Comparison of ENCODE assay signal across 12 mouse cellular contexts in the genomic region with DNA sequence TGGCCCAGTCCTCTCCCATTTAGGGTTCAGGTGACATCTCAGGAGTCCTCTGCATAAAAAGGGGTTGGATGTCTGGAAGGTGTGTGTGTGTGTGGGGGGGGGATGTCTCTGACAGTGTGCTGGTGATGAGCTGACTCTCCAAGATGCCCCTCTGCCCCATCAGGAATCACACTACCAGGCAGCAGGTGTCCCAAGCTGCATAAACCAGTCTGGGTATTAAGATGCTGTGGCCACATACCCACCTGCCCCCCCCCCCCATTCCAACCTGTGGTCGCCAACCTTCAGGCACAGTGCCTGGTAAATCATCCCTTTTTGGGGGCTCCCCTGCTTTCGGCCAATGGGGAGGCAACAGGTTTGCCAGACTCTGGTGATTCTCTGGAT. TPM values are rescaled to one million over a fixed set of nuclear protein-coding genes. Genes with fewer than 3 reads are reported as not detected.
DNase-seq lines count a peak whose midpoint lies in the region; ATAC-seq and TF ChIP-seq lines count a peak whose summit lies in the region.
"Had no signal": no experiment of that assay in that cellular context is flagged by ENCODE, and none has a peak within 500 bp of the region (broad histone marks: within the 10 kb centered on the region; RNA-seq: fewer than 3 reads in every experiment).

No protein-coding gene starts in this region.

- DNase-seq in heart, adult 18-20 months, result no peak
- no peak for DNase-seq in forebrain, postnatal 0 days
- no peak for DNase-seq in liver, postnatal 0 days
- DNase-seq in frontal cortex, adult 2 months (ENCODE audit: extremely low spot score in 1 of 2, low spot score in 1 of 2), result no peak
- DNase-seq in urinary bladder, adult 2 months (ENCODE audit: low spot score), result no peak
- no peak for DNase-seq in left cerebral cortex, adult 9 months (ENCODE audit: low spot score in 2 of 2)

- no peak overlapping the region for H3K27ac ChIP-seq in heart, embryonic 14.5 days (replicated peaks in 1 of 2; ENCODE audit: control insufficient read depth in 1 of 2, insufficient read depth in 1 of 2, low read depth in 2 of 2, low read length in 2 of 2)
- no peak overlapping the region for H3K27ac ChIP-seq in cortical plate, adult 2 months (ENCODE audit: insufficient read depth, low read length)
- no peak overlapping the region for H3K27ac ChIP-seq in forebrain, postnatal 0 days (ENCODE audit: low read depth, low read length)
- H3K27ac ChIP-seq in liver, postnatal 0 days (ENCODE audit: low read depth), result no peak overlapping the region

- WGBS in heart, embryonic 14.5 days, result 47% methylated on average over 2 of the region's 2 CpGs
- WGBS in forebrain, postnatal 0 days, result 24% methylated on average over 2 of the region's 2 CpGs
- 63% methylated on average over 2 of the region's 2 CpGs for WGBS in liver, postnatal 0 days (ENCODE audit: insufficient replicate concordance)

- no peak overlapping the region; the same call in 1 of the 2 replicates for H3K9ac ChIP-seq in heart, embryonic 14.5 days (ENCODE audit: low read length)
- H3K9ac ChIP-seq in forebrain, postnatal 0 days, result peak overlapping the region; percentile 53
- no peak overlapping the region for H3K9ac ChIP-seq in liver, postnatal 0 days (replicated peaks)

- no peak for TF ChIP-seq CTCF in cortical plate, adult 2 months (IDR thresholded peaks at IDR 0.05; ENCODE audit: extremely low read depth, insufficient read depth, low read length)
- no peak for TF ChIP-seq CTCF in forebrain, postnatal 0 days (IDR thresholded peaks at IDR 0.05; ENCODE audit: low read depth)
- TF ChIP-seq CTCF in liver, postnatal 0 days (IDR thresholded peaks at IDR 0.05; ENCODE audit: low read depth), result no peak

- H3K4me1 ChIP-seq in heart, embryonic 14.5 days (ENCODE audit: control insufficient read depth in 2 of 2, insufficient read depth in 2 of 2, low read length in 2 of 2), result peaks cover 0 to 4% of the 10 kb centered on the region in 2 experiments; a peak in 1 of 4 replicates
- no peaks in the 10 kb centered on the region for H3K4me1 ChIP-seq in cortical plate, adult 2 months (ENCODE audit: control insufficient read depth, insufficient read depth, low read length)
- no peaks in the 10 kb centered on the region for H3K4me1 ChIP-seq in forebrain, postnatal 0 days (ENCODE audit: insufficient read depth)
- no peaks in the 10 kb centered on the region for H3K4me1 ChIP-seq in liver, postnatal 0 days (ENCODE audit: insufficient read depth)

- H3K27me3 ChIP-seq in heart, embryonic 14.5 days (ENCODE audit: control insufficient read depth, insufficient read depth, low read length), result no peaks in the 10 kb centered on the region
- no peaks in the 10 kb centered on the region for H3K27me3 ChIP-seq in forebrain, postnatal 0 days (ENCODE audit: insufficient read depth, low read length)
- no peaks in the 10 kb centered on the region; the same call in 1 of the 2 replicates for H3K27me3 ChIP-seq in liver, postnatal 0 days (ENCODE audit: insufficient read depth, low read length)

- H3K36me3 ChIP-seq in heart, embryonic 14.5 days (ENCODE audit: control insufficient read depth, insufficient read depth, low read length), result no peaks in the 10 kb centered on the region
- H3K36me3 ChIP-seq in forebrain, postnatal 0 days (ENCODE audit: insufficient read depth), result no peaks in the 10 kb centered on the region
- no peaks in the 10 kb centered on the region for H3K36me3 ChIP-seq in liver, postnatal 0 days (replicated peaks; ENCODE audit: insufficient read depth, low read length)

- ATAC-seq in heart, embryonic 14.5 days (ENCODE audit: insufficient number of reproducible peaks, insufficient read depth, low FRiP score, low read depth), result no peak
- ATAC-seq in forebrain, postnatal 0 days, result peak; percentile 38
- ATAC-seq in liver, postnatal 0 days, result no peak
- ATAC-seq: CD4-positive, CD25-positive, alpha-beta regulatory T cell, adult 4 months had no signal

- peak overlapping the region; percentile 61 for H3K4me2 ChIP-seq in heart, embryonic 14.5 days (ENCODE audit: low read length)
- H3K4me2 ChIP-seq in forebrain, postnatal 0 days (ENCODE audit: low read depth), result peak overlapping the region; percentile 53
- peak overlapping the region; percentile 49; the same call in 1 of the 2 replicates for H3K4me2 ChIP-seq in liver, postnatal 0 days (ENCODE audit: low read depth, low read length)

- peak overlapping the region; percentile 27 to 33; a peak in 1 of 4 replicates for H3K4me3 ChIP-seq in heart, embryonic 14.5 days (ENCODE audit: control insufficient read depth in 1 of 2, insufficient read depth in 1 of 2, low read depth in 1 of 2, low read length in 2 of 2)
- H3K4me3 ChIP-seq in cortical plate, adult 2 months (ENCODE audit: insufficient read depth, low read length), result peak overlapping the region; percentile 57
- peak overlapping the region; percentile 30 for H3K4me3 ChIP-seq in forebrain, postnatal 0 days (ENCODE audit: low read depth, low read length)
- no peak overlapping the region for H3K4me3 ChIP-seq in liver, postnatal 0 days (ENCODE audit: low read depth, low read length)
- H3K4me3 ChIP-seq: erythroblast, embryonic 14.5 days had no signal

- no peak for TF ChIP-seq EP300 in liver, postnatal 0 days (IDR thresholded peaks at IDR 0.05; ENCODE audit: low read depth)

- no peaks in the 10 kb centered on the region for H3K9me3 ChIP-seq in heart, embryonic 14.5 days (ENCODE audit: control insufficient read depth, low read length)
- no peaks in the 10 kb centered on the region for H3K9me3 ChIP-seq in forebrain, postnatal 0 days (ENCODE audit: low read length)
- no peaks in the 10 kb centered on the region for H3K9me3 ChIP-seq in liver, postnatal 0 days (ENCODE audit: low read length)

- no peak for TF ChIP-seq POLR2A in cortical plate, adult 2 months (IDR thresholded peaks at IDR 0.05; ENCODE audit: extremely low read depth, insufficient read depth, low read length)

RNA-seq across cellular contexts. Expression of gene 4930502E18Rik, which starts 8.7 kb away (rescaled TPM):
- polyA plus RNA-seq in heart, embryonic 14.5 days (2014; fragmentation: Nextera tagmentation; extraction: Ambion mirVana), result 0.42 and 0.59 TPM in 2 replicates
- total RNA-seq in heart, adult 18-20 months (2021), result not detected
- 0.19 and 0.21 TPM in 2 replicates for polyA plus RNA-seq in cortical plate, adult 2 months (2012; rRNA removed)
- 0.24 TPM in 1 of 2 replicates, not detected in the other for total RNA-seq in forebrain, postnatal 0 days (2014; rRNA removed)
- polyA plus RNA-seq in forebrain, postnatal 0 days (2015; fragmentation: Nextera tagmentation; extraction: Ambion mirVana), result 0.19 and 0.31 TPM in 2 replicates
- 0.12 and 0.24 TPM in 2 replicates for polyA plus RNA-seq in liver, postnatal 0 days (2015; fragmentation: Nextera tagmentation; extraction: Ambion mirVana)
- polyA plus RNA-seq in frontal cortex, adult 2 months (2012; rRNA removed), result 0.42 and 0.59 TPM in 2 replicates
- polyA plus RNA-seq in urinary bladder, adult 2 months (2012; rRNA removed), result not detected in 2 replicates
- total RNA-seq: adrenal gland, postnatal 4 days had no signal
- polyA plus RNA-seq: CD4-positive, CD25-positive, alpha-beta regulatory T cell, adult 4 months; erythroblast, embryonic 14.5 days; large intestine, adult 2 months had no signal

RNA-seq across cellular contexts. Expression of gene 1700013H16Rik, which starts 41.7 kb away (rescaled TPM):
- polyA plus RNA-seq in heart, embryonic 14.5 days (2014; fragmentation: Nextera tagmentation; extraction: Ambion mirVana), result not detected in 2 replicates
- not detected for total RNA-seq in heart, adult 18-20 months (2021)
- polyA plus RNA-seq in cortical plate, adult 2 months (2012; rRNA removed), result not detected in 2 replicates
- total RNA-seq in forebrain, postnatal 0 days (2014; rRNA removed), result not detected in 2 replicates
- 0.19 TPM in 1 of 2 replicates, not detected in the other for polyA plus RNA-seq in forebrain, postnatal 0 days (2015; fragmentation: Nextera tagmentation; extraction: Ambion mirVana)
- polyA plus RNA-seq in liver, postnatal 0 days (2015; fragmentation: Nextera tagmentation; extraction: Ambion mirVana), result not detected in 2 replicates
- polyA plus RNA-seq in frontal cortex, adult 2 months (2012; rRNA removed), result not detected in 2 replicates
- polyA plus RNA-seq in urinary bladder, adult 2 months (2012; rRNA removed), result not detected in 2 replicates
- total RNA-seq: adrenal gland, postnatal 4 days had no signal
- polyA plus RNA-seq: CD4-positive, CD25-positive, alpha-beta regulatory T cell, adult 4 months; erythroblast, embryonic 14.5 days; large intestine, adult 2 months had no signal

RNA-seq across cellular contexts. Expression of gene Rtl8b, which starts 45.7 kb away (rescaled TPM):
- polyA plus RNA-seq in heart, embryonic 14.5 days (2014; fragmentation: Nextera tagmentation; extraction: Ambion mirVana), result 82.4 and 85.4 TPM in 2 replicates
- total RNA-seq in heart, adult 18-20 months (2021), result 100 to 1,000 TPM in 1 of 2 experiments, 10 to 100 TPM in 1; 89.7 to 125 TPM
- polyA plus RNA-seq in cortical plate, adult 2 months (2012; rRNA removed), result 342 and 363 TPM in 2 replicates
- total RNA-seq in forebrain, postnatal 0 days (2014; rRNA removed), result 219 and 235 TPM in 2 replicates
- polyA plus RNA-seq in forebrain, postnatal 0 days (2015; fragmentation: Nextera tagmentation; extraction: Ambion mirVana), result 204 and 212 TPM in 2 replicates
- 9.3 and 10.2 TPM in 2 replicates for polyA plus RNA-seq in liver, postnatal 0 days (2015; fragmentation: Nextera tagmentation; extraction: Ambion mirVana)
- 320 and 350 TPM in 2 replicates for polyA plus RNA-seq in frontal cortex, adult 2 months (2012; rRNA removed)
- polyA plus RNA-seq in urinary bladder, adult 2 months (2012; rRNA removed), result 71.0 and 76.2 TPM in 2 replicates
